Mouse (Mus musculus): ENCODE results near the gene Rxrg. TPM values are rescaled to one million over a fixed set of nuclear protein-coding genes. Genes with fewer than 3 reads are reported as not detected.
A peak's percentile ranks its signal among the peaks of the same experiment; 100 is the strongest.

Rxrg gene
- polyA plus RNA-seq, 1 experiment from 2014 or later = 0.37 TPM

GRCm38 (mm10) chr1:167608201-167608741 lies 10.1 kb downstream of the Rxrg start:
- Histone ChIP-seq H3K9me3 (no peaks in the 10 kb centered on the region), H3K4me2 (no peak overlapping the region), H3K36me3 (no peaks in the 10 kb centered on the region), H3K4me1 (no peaks in the 10 kb centered on the region), H3K9ac (no peak overlapping the region), H3K4me3 (no peak overlapping the region), H3K27ac (no peak overlapping the region), H3K27me3 (peaks cover 12% of the 10 kb centered on the region; the same call in 1 of the 2 replicates)
- whole genome bisulfite sequencing = 31% methylated on average over 9 of the region's 9 CpGs
- ATAC-seq (ENCODE audit: borderline replicate concordance, extremely low read depth, low FRiP score, low TSS enrichment) = no peak

- 72% methylated on average over 14 of the region's 14 CpGs for WGBS
- H3K9ac ChIP-seq = no peak overlapping the region
- no peaks in the 10 kb centered on the region for H3K9me3 ChIP-seq
- H3K36me3 ChIP-seq = no peaks in the 10 kb centered on the region
- no peak overlapping the region for H3K4me2 ChIP-seq
- ATAC-seq (ENCODE audit: borderline replicate concordance, extremely low read depth, low FRiP score, low TSS enrichment) = no peak
- peaks cover 15% of the 10 kb centered on the region; the same call in 1 of the 2 replicates for H3K27me3 ChIP-seq
- H3K27ac ChIP-seq = no peak overlapping the region
- no peak overlapping the region for H3K4me3 ChIP-seq
- H3K4me1 ChIP-seq = no peaks in the 10 kb centered on the region
Measured at GRCm38 (mm10) chr1:167617131-167617530, 18.9 kb downstream of the Rxrg start.

- WGBS = 63% methylated on average over 18 of the region's 18 CpGs
Measured at GRCm38 (mm10) chr1:167617995-167618489, 19.9 kb downstream of the Rxrg start.

GRCm38 (mm10) chr1:167620206-167620795 lies 22.1 kb downstream of the Rxrg start:
- peaks cover 27% of the 10 kb centered on the region for H3K27me3 ChIP-seq
- no peaks in the 10 kb centered on the region for H3K9me3 ChIP-seq
- H3K4me3 ChIP-seq = no peak overlapping the region
- no peak overlapping the region for H3K4me2 ChIP-seq
- no peak overlapping the region for H3K27ac ChIP-seq
- H3K9ac ChIP-seq = no peak overlapping the region
- WGBS = 52% methylated on average over 15 of the region's 15 CpGs
- no peak for ATAC-seq (ENCODE audit: borderline replicate concordance, extremely low read depth, low FRiP score, low TSS enrichment)
- H3K36me3 ChIP-seq = no peaks in the 10 kb centered on the region
- no peaks in the 10 kb centered on the region for H3K4me1 ChIP-seq

More at GRCm38 (mm10) chr1:167617995-167618489, 19.9 kb downstream of the Rxrg start:
- Histone ChIP-seq H3K27me3 (peaks cover 21% of the 10 kb centered on the region; the same call in 1 of the 2 replicates), H3K4me1 (no peaks in the 10 kb centered on the region), H3K27ac (no peak overlapping the region), H3K4me2 (no peak overlapping the region), H3K9ac (no peak overlapping the region), H3K4me3 (no peak overlapping the region), H3K36me3 (no peaks in the 10 kb centered on the region), H3K9me3 (no peaks in the 10 kb centered on the region)
- no peak; the same call in 1 of the 2 replicates for ATAC-seq (ENCODE audit: borderline replicate concordance, extremely low read depth, low FRiP score, low TSS enrichment)

- no peaks in the 10 kb centered on the region for H3K36me3 ChIP-seq
- 40% methylated on average over 3 of the region's 3 CpGs for WGBS
- no peak for ATAC-seq (ENCODE audit: borderline replicate concordance, extremely low read depth, low FRiP score, low TSS enrichment)
- no peak overlapping the region for H3K4me2 ChIP-seq
- H3K4me3 ChIP-seq = no peak overlapping the region
- no peaks in the 10 kb centered on the region for H3K9me3 ChIP-seq
- no peak overlapping the region for H3K9ac ChIP-seq
- peaks cover 59% of the 10 kb centered on the region for H3K27me3 ChIP-seq
- peaks cover 4% of the 10 kb centered on the region; the same call in 1 of the 2 replicates for H3K4me1 ChIP-seq
- no peak overlapping the region for H3K27ac ChIP-seq
Measured at GRCm38 (mm10) chr1:167625098-167625497, 26.9 kb downstream of the Rxrg start.

- H3K9ac ChIP-seq = no peak overlapping the region
- no peak overlapping the region for H3K4me3 ChIP-seq
- peaks cover 52% of the 10 kb centered on the region for H3K27me3 ChIP-seq
- no peaks in the 10 kb centered on the region for H3K9me3 ChIP-seq
- peak; percentile 72; the same call in 1 of the 2 replicates for ATAC-seq (ENCODE audit: borderline replicate concordance, extremely low read depth, low FRiP score, low TSS enrichment)
- WGBS = 49% methylated on average over 6 of the region's 6 CpGs
- H3K36me3 ChIP-seq = no peaks in the 10 kb centered on the region
- no peak overlapping the region for H3K4me2 ChIP-seq
- H3K4me1 ChIP-seq = no peaks in the 10 kb centered on the region
- H3K27ac ChIP-seq = no peak overlapping the region
Measured at GRCm38 (mm10) chr1:167631765-167632164, 33.6 kb downstream of the Rxrg start.

GRCm38 (mm10) chr1:167635702-167636101 lies 37.5 kb downstream of the Rxrg start:
- H3K9ac ChIP-seq = no peak overlapping the region
- H3K4me3 ChIP-seq = no peak overlapping the region
- ATAC-seq (ENCODE audit: borderline replicate concordance, extremely low read depth, low FRiP score, low TSS enrichment) = no peak
- H3K4me2 ChIP-seq = no peak overlapping the region
- 48% methylated on average over 12 of the region's 12 CpGs for WGBS
- H3K9me3 ChIP-seq = no peaks in the 10 kb centered on the region
- peaks cover 30% of the 10 kb centered on the region for H3K27me3 ChIP-seq
- no peaks in the 10 kb centered on the region for H3K4me1 ChIP-seq
- no peaks in the 10 kb centered on the region for H3K36me3 ChIP-seq
- no peak overlapping the region for H3K27ac ChIP-seq

- no peak for ATAC-seq (ENCODE audit: borderline replicate concordance, extremely low read depth, low FRiP score, low TSS enrichment)
- Histone ChIP-seq H3K4me1 (no peaks in the 10 kb centered on the region), H3K9ac (no peak overlapping the region), H3K27me3 (peaks cover 24% of the 10 kb centered on the region), H3K27ac (no peak overlapping the region), H3K4me2 (no peak overlapping the region), H3K9me3 (no peaks in the 10 kb centered on the region), H3K4me3 (no peak overlapping the region), H3K36me3 (no peaks in the 10 kb centered on the region)
- 11% methylated on average over 3 of the region's 3 CpGs for WGBS
Measured at GRCm38 (mm10) chr1:167636948-167637347, 38.8 kb downstream of the Rxrg start.

GRCm38 (mm10) chr1:167638053-167638452 lies 39.9 kb downstream of the Rxrg start:
- 25% methylated on average over 13 of the region's 13 CpGs for WGBS
- no peak for ATAC-seq (ENCODE audit: borderline replicate concordance, extremely low read depth, low FRiP score, low TSS enrichment)

GRCm38 (mm10) chr1:167638901-167639300 lies 40.7 kb downstream of the Rxrg start:
- 68% methylated on average over 9 of the region's 9 CpGs for WGBS
- Histone ChIP-seq H3K9me3 (no peaks in the 10 kb centered on the region), H3K27me3 (peaks cover 33% of the 10 kb centered on the region), H3K36me3 (no peaks in the 10 kb centered on the region), H3K4me2 (no peak overlapping the region), H3K4me3 (no peak overlapping the region), H3K9ac (no peak overlapping the region), H3K4me1 (no peaks in the 10 kb centered on the region), H3K27ac (no peak overlapping the region)
- ATAC-seq (ENCODE audit: borderline replicate concordance, extremely low read depth, low FRiP score, low TSS enrichment) = no peak

More at GRCm38 (mm10) chr1:167638053-167638452, 39.9 kb downstream of the Rxrg start:
- Histone ChIP-seq H3K27ac (no peak overlapping the region), H3K27me3 (peaks cover 28% of the 10 kb centered on the region), H3K4me2 (no peak overlapping the region), H3K4me3 (no peak overlapping the region), H3K36me3 (no peaks in the 10 kb centered on the region), H3K9ac (no peak overlapping the region), H3K9me3 (no peaks in the 10 kb centered on the region), H3K4me1 (no peaks in the 10 kb centered on the region)

- H3K4me1 ChIP-seq = 0 out of 2 replicates have a peak, but pooled peaks cover 3% of the 10 kb centered on the region
- 0 out of 2 replicates have a peak, but pooled peaks have one; percentile 19 for ATAC-seq (ENCODE audit: borderline replicate concordance, extremely low read depth, low FRiP score, low TSS enrichment)
- no peak overlapping the region for H3K27ac ChIP-seq
- H3K4me3 ChIP-seq = no peak overlapping the region
- no peak overlapping the region for H3K9ac ChIP-seq
- H3K4me2 ChIP-seq = 0 out of 2 replicates have a peak overlapping the region, but pooled peaks have one; percentile 27
- peaks cover 20% of the 10 kb centered on the region; the same call in 1 of the 2 replicates for H3K27me3 ChIP-seq
- H3K36me3 ChIP-seq = no peaks in the 10 kb centered on the region
- no peaks in the 10 kb centered on the region for H3K9me3 ChIP-seq
- 16% methylated on average over 16 of the region's 16 CpGs for WGBS
Measured at GRCm38 (mm10) chr1:167644866-167645537, 46.8 kb downstream of the Rxrg start.

GRCm38 (mm10) chr1:167648670-167649069 lies 50.5 kb downstream of the Rxrg start:
- H3K4me3 ChIP-seq = no peak overlapping the region
- 0 out of 2 replicates have a peak, but pooled peaks cover 3% of the 10 kb centered on the region for H3K4me1 ChIP-seq
- no peak overlapping the region for H3K27ac ChIP-seq
- no peak overlapping the region for H3K4me2 ChIP-seq
- no peaks in the 10 kb centered on the region for H3K36me3 ChIP-seq
- peaks cover 10% of the 10 kb centered on the region; the same call in 1 of the 2 replicates for H3K27me3 ChIP-seq
- H3K9ac ChIP-seq = no peak overlapping the region
- ATAC-seq (ENCODE audit: borderline replicate concordance, extremely low read depth, low FRiP score, low TSS enrichment) = no peak
- no peaks in the 10 kb centered on the region for H3K9me3 ChIP-seq
- WGBS = 90% methylated on average over 3 of the region's 3 CpGs

Data from lung, embryonic 15.5 days (tissue).